Mouse (Mus musculus): ENCODE measurements around the gene Zbtb16.

DNA sequence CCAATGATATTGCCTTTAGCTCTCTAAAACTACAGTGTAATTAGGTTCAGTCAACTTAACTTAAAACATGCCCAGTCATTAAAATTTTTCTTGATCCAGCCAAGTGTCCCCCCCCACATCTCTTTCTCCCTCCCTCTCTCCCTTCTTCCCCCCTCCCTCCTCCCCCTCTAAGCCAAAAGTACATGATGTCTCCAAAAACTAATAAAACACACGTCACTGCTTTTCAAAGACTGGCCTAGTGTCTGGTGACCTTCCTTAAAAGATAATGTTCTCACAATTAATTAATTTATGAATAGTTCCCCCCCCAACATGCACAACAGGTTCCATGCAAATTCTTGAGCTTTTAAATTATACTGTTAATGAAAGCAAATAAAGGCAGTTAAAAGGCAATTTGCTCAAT lies 48.7 kb downstream of the Zbtb16 start:
- TF ChIP-seq CTCF (IDR thresholded peaks at IDR 0.05; ENCODE audit: extremely low read depth, insufficient read length, insufficient replicate concordance, low read depth, low read length), result no peak
- TF ChIP-seq POLR2A (IDR thresholded peaks at IDR 0.05; ENCODE audit: low read depth, low read length), result no peak
